Mouse (Mus musculus) cerebellum, adult (tissue): ENCODE data around the gene Uggt1.

ENCODE experiments used
- ATAC-seq: cut with Nextera tagmentation; 2 replicates; pipeline ENCODE4 v1.9.2; 2017; ENCODE audit warnings: mild to moderate bottlenecking, moderate library complexity, mixed read lengths; ENCODE audit not compliant: insufficient number of reproducible peaks, low FRiP score, low TSS enrichment

The Uggt1 gene

GRCm38 (mm10) chr1:36259281-36259680 is 14.8 kb upstream of the Uggt1 start:
- no peak for ATAC-seq

- ATAC-seq: no peak
These were observed 14.1 kb upstream of the Uggt1 start for GRCm38 (mm10) chr1:36258631-36259030.

DNA sequence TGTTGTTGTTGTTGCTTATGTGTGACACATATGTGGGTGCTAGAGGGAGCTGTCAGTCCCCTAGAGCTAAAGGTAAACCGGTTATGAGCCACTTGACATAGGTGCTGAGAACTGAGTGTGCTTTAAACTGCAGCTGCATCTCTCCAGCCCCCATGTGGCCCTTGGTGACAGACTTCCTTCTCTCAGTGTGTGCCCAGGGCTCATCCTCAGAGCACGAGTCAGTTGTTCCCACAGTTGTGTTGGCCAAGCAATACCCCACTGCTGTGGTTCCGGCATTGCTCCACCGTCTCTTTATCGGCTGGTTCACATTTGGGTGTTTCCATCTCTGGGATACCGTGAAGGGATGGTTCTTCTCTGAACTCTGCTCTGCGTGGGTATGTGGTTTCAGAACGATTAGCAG is 12.8 kb upstream of the Uggt1 start:
- no peak for ATAC-seq

DNA sequence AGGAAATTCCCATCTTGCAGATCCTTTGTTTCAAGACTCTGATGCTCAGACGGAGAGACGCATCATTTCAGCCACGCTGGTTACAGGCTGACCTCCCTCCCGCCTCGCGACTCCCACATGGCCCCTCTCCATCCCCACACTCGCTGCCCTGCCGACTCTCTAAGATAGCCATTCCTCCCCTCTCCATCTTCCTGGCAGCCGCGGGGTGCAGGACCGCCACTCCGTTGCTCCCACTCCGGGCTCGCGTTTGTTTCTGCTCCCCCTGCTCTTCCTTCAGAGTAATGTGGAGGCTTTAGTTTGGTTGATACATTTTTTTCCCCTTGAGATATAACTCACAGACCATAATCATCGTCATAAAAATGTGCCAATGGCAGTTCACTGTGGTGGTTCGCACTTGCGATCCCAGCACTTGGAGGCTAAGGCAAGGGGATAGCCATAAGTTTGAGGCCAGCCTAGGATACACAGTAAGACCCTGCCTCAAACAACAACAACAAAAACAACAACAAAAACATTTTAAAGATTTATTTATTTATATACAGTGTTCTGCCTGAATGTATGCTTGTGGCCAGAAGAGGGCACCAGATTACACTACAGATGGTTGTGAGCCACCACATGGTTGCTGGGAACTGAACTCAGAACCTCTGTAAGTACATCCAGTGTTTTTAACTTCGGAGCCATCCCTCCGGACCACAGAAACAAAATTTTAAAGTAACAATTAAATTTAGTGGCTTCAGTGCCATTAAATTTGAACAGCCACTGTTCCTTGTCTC is 11.5 kb upstream of the Uggt1 start:
- ATAC-seq: no peak

DNA sequence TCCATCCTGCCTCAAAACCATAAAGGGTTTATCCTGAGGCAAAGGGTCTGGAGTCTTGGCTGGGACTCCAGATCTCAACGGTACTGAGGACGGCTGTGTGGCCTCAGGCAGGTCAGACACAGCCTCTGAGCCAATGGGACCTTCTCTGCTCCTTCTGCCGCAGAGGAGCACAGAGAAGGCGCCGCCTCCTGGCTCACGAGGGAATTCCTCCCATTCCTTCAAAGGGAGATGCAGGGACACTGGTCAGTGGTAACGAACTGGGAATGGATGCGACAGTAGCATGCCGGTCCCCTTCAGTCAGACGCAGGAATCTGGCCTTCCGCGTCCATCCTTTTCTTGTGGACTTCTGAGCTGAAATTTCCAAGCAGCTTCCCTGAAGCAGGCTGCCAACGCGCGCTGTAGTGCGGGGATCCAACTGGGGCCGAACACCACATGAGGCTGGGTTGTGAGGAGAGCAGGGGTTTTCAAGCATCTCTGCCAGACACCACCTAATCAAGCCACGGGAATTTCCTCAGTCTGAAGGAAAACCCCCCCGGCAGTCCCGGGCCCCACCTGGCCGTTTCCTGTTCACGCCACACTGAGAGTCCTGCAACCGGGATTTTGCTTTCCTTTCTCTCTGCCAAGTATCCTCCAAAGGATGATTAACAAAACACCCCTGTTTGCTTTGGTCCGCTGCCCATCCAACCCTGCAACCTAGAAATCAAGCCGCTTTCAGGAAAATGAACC is 10.3 kb upstream of the Uggt1 start:
- peak; percentile 83 for ATAC-seq

GRCm38 (mm10) chr1:36252791-36253190 is 8.3 kb upstream of the Uggt1 start:
- ATAC-seq: peak; percentile 75

DNA sequence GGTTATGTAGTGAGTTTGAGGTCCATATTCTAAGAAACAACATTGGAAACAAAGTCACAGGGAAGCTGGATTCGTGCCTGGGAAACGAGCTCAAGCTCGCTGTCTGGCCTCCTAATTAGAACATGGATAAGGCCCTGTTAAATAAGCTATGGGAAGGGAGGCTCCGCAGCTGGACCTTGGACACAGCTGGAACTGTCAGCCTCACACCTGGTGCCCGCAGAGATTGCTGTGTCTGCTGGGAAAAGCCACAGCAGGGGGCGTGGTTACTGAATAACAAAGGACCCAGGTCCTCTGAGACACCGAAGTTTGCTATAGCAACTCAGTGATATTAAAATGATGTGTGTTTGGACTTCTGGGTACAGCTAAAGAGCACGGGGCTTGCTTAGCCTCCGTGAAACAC is 6.9 kb upstream of the Uggt1 start:
- ATAC-seq: no peak

DNA sequence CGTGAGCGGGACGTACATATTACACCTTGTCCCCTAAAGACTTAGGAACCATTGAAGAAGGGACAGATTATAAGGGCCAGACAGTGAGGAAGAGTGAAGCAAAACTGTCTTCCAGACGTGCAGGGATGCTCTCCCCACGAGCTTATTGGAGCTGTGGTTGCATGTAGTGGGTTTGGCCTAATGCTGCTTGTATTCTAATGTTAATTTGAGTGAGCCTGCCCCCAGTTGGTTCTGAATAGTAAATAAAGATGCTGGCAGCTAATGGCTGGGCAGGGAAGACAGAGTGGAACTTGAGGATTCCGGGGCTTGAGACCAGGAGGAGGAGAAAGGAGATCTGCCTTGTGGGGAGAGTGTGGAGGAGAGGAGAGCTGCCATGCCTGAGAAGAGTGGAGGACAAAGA is 2.2 kb upstream of the Uggt1 start:
- no peak for ATAC-seq

DNA sequence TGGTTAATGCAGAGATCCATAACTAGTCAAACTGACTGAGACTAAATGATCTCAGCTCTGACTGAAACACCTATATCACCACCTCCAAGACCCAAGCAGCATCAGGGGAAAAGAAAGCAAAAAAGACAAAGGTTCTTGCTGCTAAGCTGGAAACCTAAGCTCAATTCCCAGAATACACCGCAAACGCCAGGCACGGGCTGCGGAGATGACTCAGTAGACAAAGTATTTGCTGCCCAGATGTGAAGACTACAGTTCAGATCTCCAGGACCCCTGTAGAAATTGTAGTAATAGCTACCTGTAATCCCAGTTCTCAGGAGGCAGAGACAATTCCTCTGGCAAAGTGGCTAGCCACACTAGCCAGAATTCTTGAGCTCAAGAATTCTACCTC is 302 bp upstream of the Uggt1 start:
- no peak for ATAC-seq

DNA sequence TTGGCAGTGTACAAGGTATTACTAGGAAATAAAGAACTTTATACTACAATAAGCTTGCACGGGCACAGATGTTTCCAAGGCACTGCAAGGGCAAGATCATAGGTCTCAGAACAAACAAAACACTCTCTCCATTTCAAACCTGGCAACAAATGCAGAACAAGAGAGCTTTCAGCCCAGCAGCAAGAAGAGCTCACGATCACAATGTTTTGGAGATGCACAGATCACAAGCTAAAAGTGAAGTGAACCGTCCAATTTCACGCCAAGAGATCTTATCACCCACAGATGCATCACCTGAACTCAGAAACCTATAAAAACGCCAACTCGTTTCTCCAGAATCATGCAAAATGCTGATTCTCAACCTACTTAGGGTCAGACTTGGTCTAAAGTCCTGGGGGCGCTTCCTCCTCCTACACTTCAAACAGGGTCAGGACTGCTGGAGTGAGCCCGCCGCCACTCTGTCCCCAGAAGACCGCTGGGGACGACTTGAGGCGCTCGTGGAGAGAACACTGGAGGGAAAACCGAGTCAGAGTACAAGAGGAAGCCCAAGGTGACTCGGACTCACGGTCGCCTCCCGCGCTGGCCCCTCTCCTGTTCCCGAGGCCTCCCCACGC is 968 bp downstream of the Uggt1 start:
- ATAC-seq: no peak

GRCm38 (mm10) chr1:36241903-36242429 is 2.6 kb downstream of the Uggt1 start:
- ATAC-seq: no peak

DNA sequence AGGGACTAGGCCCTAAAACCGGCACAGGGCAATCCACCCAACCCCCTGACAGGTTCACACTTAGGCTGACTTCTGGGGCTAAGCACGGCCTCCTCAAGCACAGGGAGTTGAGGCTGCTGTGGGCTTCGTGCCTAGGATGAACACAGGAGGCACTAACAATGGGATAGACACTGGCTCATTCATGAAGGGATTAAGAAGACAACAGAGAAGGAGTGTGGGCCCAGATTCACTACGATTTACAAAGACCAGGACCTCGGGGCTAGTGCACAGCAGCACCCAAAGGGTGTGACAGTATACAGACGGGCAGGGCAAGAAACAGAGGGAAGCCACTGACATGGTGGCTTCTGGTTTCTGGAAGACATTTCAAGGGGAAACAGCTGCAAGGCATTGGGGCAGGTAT is 4.3 kb downstream of the Uggt1 start:
- ATAC-seq: no peak

- ATAC-seq: no peak
These were observed 5.1 kb downstream of the Uggt1 start for GRCm38 (mm10) chr1:36239396-36239795.

GRCm38 (mm10) chr1:36235855-36236254 is 8.7 kb downstream of the Uggt1 start:
- ATAC-seq: no peak

DNA sequence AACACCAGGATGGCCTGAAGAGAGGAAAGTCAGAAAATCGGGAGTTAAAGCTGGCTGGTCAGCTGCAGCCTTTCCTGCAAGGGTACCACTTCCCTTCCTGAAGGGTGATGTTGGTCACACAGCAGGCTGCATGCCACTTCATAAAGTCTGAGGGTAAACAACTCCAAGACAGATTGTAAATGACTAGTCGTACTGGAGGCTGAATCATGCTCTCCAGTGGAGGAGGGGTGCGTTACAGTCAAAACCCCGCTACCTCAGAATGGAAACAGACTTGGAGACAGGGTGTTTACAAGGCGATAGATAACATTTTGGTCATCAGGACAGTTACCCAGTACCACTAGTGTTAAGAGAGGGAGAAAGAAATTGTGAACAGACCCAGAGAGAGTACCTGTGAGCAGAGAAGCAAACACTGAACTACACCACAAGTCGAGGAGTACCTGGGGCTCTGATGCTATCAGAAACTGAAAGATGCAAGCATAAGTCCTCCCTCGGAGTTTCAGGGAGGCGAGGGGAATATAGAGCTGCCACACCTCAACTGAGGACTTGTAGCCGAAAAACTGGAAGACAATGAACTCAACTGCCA is 9.4 kb downstream of the Uggt1 start:
- no peak for ATAC-seq

DNA sequence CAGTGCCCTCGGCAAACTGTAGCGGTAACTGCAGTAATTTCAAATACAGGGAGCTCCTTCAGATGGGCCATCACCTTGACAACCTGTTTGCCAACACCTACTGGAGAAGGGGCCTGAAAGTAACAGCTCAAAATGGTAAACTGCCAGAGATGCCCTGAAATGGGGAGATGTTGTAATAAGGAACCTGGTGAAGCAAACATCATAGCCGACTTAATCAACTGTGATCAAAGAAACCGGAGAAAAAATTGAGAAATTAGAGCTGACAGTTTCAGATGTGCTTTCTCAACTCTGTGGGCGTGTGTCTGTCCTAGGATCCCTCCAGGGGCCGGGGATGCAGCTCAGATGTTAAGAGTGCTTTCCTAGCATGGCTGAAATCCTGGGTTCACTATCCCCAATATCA is 11.3 kb downstream of the Uggt1 start:
- no peak for ATAC-seq

GRCm38 (mm10) chr1:36230919-36231705 is 13.4 kb downstream of the Uggt1 start:
- ATAC-seq: no peak

DNA sequence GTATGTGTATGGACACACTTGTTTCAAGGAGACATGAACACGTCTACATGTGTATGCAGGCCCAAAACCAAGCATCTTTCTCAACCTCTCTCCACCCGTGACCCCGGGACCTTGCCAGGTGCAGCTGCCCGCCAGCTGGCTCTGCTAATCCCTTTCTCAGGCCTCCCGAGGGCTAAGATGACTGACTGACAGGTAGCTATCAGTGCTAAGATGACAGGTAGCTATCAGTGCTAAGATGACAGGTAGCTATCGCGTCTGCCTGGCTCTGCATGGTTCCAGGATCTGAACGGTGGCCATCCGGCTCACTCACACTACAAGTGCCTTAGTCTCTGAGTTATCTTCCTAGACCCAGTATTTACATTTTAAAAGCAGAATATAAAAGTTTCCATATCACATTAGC is 16.1 kb downstream of the Uggt1 start:
- ATAC-seq: no peak

DNA sequence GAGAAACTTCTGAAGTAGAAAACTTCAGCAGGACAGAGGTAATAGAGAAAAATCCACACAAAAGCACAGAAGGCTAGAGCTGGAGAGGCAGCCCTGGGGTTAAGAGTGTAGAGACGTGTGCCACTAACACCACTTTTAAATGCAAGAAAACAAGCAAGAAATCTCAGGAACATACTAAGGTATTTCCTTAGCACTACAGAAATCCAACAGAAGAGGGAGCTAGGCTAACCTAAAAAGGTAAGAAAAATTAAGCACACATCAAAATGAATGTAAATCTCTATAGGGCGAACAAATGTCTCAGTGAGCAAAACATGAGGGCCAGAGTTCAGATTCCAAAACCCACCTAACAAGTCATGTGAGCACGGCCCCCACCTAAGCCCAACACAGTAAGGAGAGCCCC is 19.9 kb downstream of the Uggt1 start:
- no peak for ATAC-seq

DNA sequence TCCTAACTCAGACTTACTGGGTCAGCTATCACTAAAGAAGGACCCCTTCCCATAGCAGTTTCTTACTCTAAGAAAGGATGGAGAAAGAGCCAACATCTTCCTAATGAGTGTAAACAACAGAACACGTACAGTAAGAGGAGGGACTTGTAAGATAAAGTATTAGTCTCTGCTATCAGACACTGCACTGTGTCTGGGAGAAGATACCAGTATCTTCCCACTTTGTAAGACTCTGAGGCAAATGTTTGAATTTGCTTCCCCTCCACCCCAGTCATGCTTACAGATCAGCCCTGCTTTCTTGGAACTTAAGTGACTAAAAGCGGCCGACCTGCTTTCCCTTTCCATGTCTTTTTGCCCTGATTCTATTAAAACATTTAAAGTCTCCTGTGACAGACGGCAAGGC is 30.2 kb downstream of the Uggt1 start:
- no peak for ATAC-seq
